Mouse (Mus musculus) lung, embryonic 14.5 days (tissue): Measurements from ENCODE around the gene Cux1. TPM values are rescaled to one million over a fixed set of nuclear protein-coding genes. Genes with fewer than 3 reads are reported as not detected.
A peak's percentile ranks its signal among the peaks of the same experiment; 100 is the strongest.

Source experiments
- ATAC-seq: fragments of 200-750 bp; cut with Nextera tagmentation; 2 replicates; pipeline ENCODE4 v1.8.0; 2017; ENCODE audit warnings: mild to moderate bottlenecking, moderate TSS enrichment, moderate library complexity; ENCODE audit not compliant: insufficient read depth
- DNase-seq: peaks from one replicate; pipeline ENCODE4 v3.0.0-alpha.2; 2015
- H3K27ac ChIP-seq: fragments of 300-500 bp; sonication (generic); 2 replicates; pipeline ENCODE4 v1.5.1; 2014; ENCODE audit warnings: low read depth, mild to moderate bottlenecking, moderate library complexity
- H3K27me3 ChIP-seq: fragments of 300-500 bp; sonication (generic); 2 replicates; pipeline ENCODE4 v1.6.1; 2014; ENCODE audit warnings: low read length, control low read depth; ENCODE audit not compliant: insufficient read depth
- H3K36me3 ChIP-seq: fragments of 300-500 bp; sonication (generic); 2 replicates; pipeline ENCODE4 v1.6.1; 2014; ENCODE audit warnings: control low read depth; ENCODE audit not compliant: insufficient read depth
- H3K4me1 ChIP-seq: fragments of 300-500 bp; sonication (generic); 2 replicates; pipeline ENCODE4 v1.6.1; 2014; ENCODE audit warnings: antibody characterized with exemption, control low read depth; ENCODE audit not compliant: insufficient read depth
- H3K4me2 ChIP-seq: fragments of 300-500 bp; sonication (generic); 2 replicates; pipeline ENCODE4 v1.6.1; 2014; ENCODE audit warnings: mild to moderate bottlenecking
- H3K4me3 ChIP-seq: fragments of 300-500 bp; sonication (generic); 2 replicates; pipeline ENCODE4 v1.5.1; 2014; ENCODE audit warnings: low read depth, low read length
- H3K9ac ChIP-seq: fragments of 300-500 bp; sonication (generic); 2 replicates; pipeline ENCODE4 v1.6.1; 2014
- H3K9me3 ChIP-seq: fragments of 300-500 bp; sonication (generic); 2 replicates; pipeline ENCODE4 v1.6.1; 2016; ENCODE audit warnings: low read depth, low read length, control low read depth
- CTCF ChIP-seq: IDR thresholded peaks from 2 replicates; pipeline ENCODE4 v1.5.1; 2016; ENCODE audit warnings: antibody characterized with exemption, low read depth
- WGBS: fragments of 180-500 bp; shearing (Covaris S2); extraction: QIAGEN DNeasy Blood & Tissue Kit; methylation state at CpG from one replicate; pipeline ENCODE4 v1.1.7; 2014; 5-methylcytosine and 5-hydroxymethylcytosine counted together
- polyA plus RNA-seq: library from polyadenylated mRNA; unstranded; fragments of >200 nt; fragmentation: Nextera tagmentation; extraction: Ambion mirVana; gene quantifications from 2 replicates; pipeline ENCODE4 v1.2.1, GENCODE M21; 2014

The Cux1 gene
- polyA plus RNA-seq, 1 experiment from 2014 or later, result 104 TPM

- H3K4me3 ChIP-seq, result no peak overlapping the region
- no peaks in the 10 kb centered on the region for H3K27me3 ChIP-seq
- no peak for DNase-seq
- no peak overlapping the region for H3K27ac ChIP-seq
- no peak overlapping the region for H3K9ac ChIP-seq
- H3K9me3 ChIP-seq, result no peaks in the 10 kb centered on the region
- H3K4me2 ChIP-seq, result no peak overlapping the region
- WGBS, result 79% methylated on average over 9 of the region's 9 CpGs
- 0 out of 2 replicates have a peak, but pooled peaks cover 6% of the 10 kb centered on the region for H3K36me3 ChIP-seq
- no peak for TF ChIP-seq CTCF
- ATAC-seq, result 0 out of 2 replicates have a peak, but pooled peaks have one; percentile 17
- H3K4me1 ChIP-seq, result no peaks in the 10 kb centered on the region
Measured at GRCm38 (mm10) chr5:136382261-136383005, 184.9 kb downstream of the Cux1 start.

- Histone ChIP-seq H3K4me1 (no peaks in the 10 kb centered on the region), H3K9me3 (no peaks in the 10 kb centered on the region), H3K27ac (no peak overlapping the region), H3K9ac (no peak overlapping the region), H3K27me3 (no peaks in the 10 kb centered on the region), H3K4me3 (no peak overlapping the region), H3K4me2 (no peak overlapping the region), H3K36me3 (0 out of 2 replicates have a peak, but pooled peaks cover 8% of the 10 kb centered on the region)
- no peak for DNase-seq
- ATAC-seq, result no peak
- 79% methylated on average over 1 of the region's 1 CpGs for WGBS
- TF ChIP-seq CTCF, result peak; percentile 38
Measured at GRCm38 (mm10) chr5:136379405-136379804, 187.9 kb downstream of the Cux1 start.

DNA sequence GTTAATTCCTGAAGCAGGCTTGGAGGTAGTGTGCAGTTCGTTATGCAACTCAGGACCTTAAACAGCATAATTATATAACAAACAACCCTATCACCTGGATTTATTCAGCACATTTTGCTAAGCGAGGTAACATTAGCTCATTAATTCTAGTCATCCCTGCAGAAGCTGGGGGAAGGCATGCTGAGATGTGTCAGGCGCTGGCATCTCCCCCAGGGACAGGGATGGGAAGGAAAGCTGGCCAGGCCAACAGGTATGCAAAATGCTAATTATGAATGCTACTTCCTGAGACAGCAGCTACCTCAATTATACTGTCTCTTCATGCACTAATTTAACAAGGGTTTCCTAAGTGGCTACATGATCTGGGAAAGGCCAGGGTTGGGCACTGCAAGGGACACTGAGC lies 190.2 kb downstream of the Cux1 start:
- H3K9me3 ChIP-seq, result no peaks in the 10 kb centered on the region
- DNase-seq, result no peak
- no peak overlapping the region for H3K4me3 ChIP-seq
- no peaks in the 10 kb centered on the region for H3K4me1 ChIP-seq
- no peak overlapping the region for H3K4me2 ChIP-seq
- no peak for TF ChIP-seq CTCF
- H3K27me3 ChIP-seq, result no peaks in the 10 kb centered on the region
- no peak overlapping the region for H3K9ac ChIP-seq
- WGBS, result 91% methylated on average over 3 of the region's 3 CpGs
- no peak overlapping the region for H3K27ac ChIP-seq
- H3K36me3 ChIP-seq, result 0 out of 2 replicates have a peak, but pooled peaks cover 11% of the 10 kb centered on the region
- no peak for ATAC-seq

DNA sequence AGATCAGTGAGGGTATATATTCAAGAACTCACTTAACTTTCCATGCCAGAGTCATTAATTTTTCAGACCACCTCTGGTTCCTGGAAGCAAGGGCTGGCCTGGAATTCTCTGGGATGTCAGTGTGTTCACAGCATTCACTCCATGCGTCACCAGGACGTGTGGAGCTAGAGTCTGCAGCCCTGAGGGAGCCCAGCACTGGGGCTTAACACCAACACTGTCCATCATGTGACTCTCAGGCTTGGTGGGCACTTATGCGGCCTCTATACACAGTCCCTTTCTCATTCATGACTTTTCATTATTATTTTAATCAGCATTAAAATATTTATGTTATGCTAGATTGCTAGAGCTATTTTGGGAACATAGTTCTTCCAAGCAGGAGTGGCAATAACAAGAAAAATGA lies 191.9 kb downstream of the Cux1 start:
- H3K4me2 ChIP-seq, result no peak overlapping the region
- H3K27me3 ChIP-seq, result no peaks in the 10 kb centered on the region
- 72% methylated on average over 3 of the region's 3 CpGs for WGBS
- H3K4me1 ChIP-seq, result no peaks in the 10 kb centered on the region
- peaks cover 23% of the 10 kb centered on the region for H3K36me3 ChIP-seq
- no peaks in the 10 kb centered on the region for H3K9me3 ChIP-seq
- no peak overlapping the region for H3K9ac ChIP-seq
- H3K4me3 ChIP-seq, result no peak overlapping the region
- H3K27ac ChIP-seq, result no peak overlapping the region
- no peak for TF ChIP-seq CTCF
- DNase-seq (no peak), ATAC-seq (no peak)

DNA sequence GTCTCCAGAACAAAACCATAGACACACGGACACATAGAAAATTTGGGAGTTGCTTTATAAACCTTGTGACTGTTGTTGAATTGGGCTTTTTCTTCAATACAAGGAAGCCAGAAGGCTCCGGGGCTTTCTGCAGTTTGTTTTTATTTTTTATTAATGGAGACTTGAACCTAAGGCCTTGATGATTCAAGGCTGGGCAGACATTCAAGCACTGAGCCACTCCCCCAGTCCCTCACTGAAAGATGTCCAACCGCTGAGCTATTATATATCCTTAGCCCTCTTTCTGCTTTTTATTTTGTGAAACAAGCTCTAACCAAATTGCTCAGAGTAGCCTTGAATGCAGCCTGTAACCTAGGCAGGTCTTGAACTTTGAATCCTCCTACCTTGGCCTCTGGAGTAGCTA lies 195.0 kb downstream of the Cux1 start:
- Histone ChIP-seq H3K9me3 (no peaks in the 10 kb centered on the region), H3K9ac (no peak overlapping the region), H3K27me3 (no peaks in the 10 kb centered on the region), H3K4me2 (no peak overlapping the region), H3K27ac (no peak overlapping the region), H3K4me3 (no peak overlapping the region), H3K4me1 (no peaks in the 10 kb centered on the region), H3K36me3 (peaks cover 46% of the 10 kb centered on the region)
- 84% methylated on average over 3 of the region's 3 CpGs for WGBS
- DNase-seq (no peak), ATAC-seq (no peak)
- no peak for TF ChIP-seq CTCF

- 71% methylated on average over 7 of the region's 7 CpGs for WGBS
Measured at GRCm38 (mm10) chr5:136363421-136363820, 203.9 kb downstream of the Cux1 start.

GRCm38 (mm10) chr5:136362473-136363230 lies 204.6 kb downstream of the Cux1 start:
- WGBS, result 84% methylated on average over 6 of the region's 6 CpGs
- Histone ChIP-seq H3K27me3 (no peaks in the 10 kb centered on the region), H3K4me3 (no peak overlapping the region), H3K9ac (no peak overlapping the region), H3K9me3 (no peaks in the 10 kb centered on the region), H3K4me2 (no peak overlapping the region), H3K27ac (no peak overlapping the region), H3K36me3 (peaks cover 58% of the 10 kb centered on the region), H3K4me1 (no peaks in the 10 kb centered on the region)
- DNase-seq (no peak), ATAC-seq (no peak)
- no peak for TF ChIP-seq CTCF

More at GRCm38 (mm10) chr5:136363421-136363820, 203.9 kb downstream of the Cux1 start:
- Histone ChIP-seq H3K9me3 (no peaks in the 10 kb centered on the region), H3K4me1 (no peaks in the 10 kb centered on the region), H3K27me3 (no peaks in the 10 kb centered on the region), H3K4me2 (no peak overlapping the region), H3K36me3 (peaks cover 66% of the 10 kb centered on the region), H3K27ac (no peak overlapping the region), H3K9ac (no peak overlapping the region), H3K4me3 (no peak overlapping the region)
- TF ChIP-seq CTCF, result no peak
- ATAC-seq (no peak), DNase-seq (no peak)
